12 mouse cellular contexts compared by ENCODE assay signal in genomic region chr6:127434648-127434984, GRCm38 (mm10).
"Had no signal": no experiment of that assay in that cellular context is flagged by ENCODE, and none has a peak within 500 bp of the region (broad histone marks: within the 10 kb centered on the region; RNA-seq: fewer than 3 reads in every experiment).

No protein-coding gene starts in this region.

- DNase-seq: retina, postnatal 1 day; right cerebral cortex, adult 18-20 months; right cerebral cortex, postnatal 14 days; right cerebral cortex, postnatal 25 days; right cerebral cortex, postnatal 4 days; spleen, adult 18-20 months; thymus, adult 18-20 months; thymus, adult 2 months; thymus, postnatal 14 days; thymus, postnatal 25 days; thymus, postnatal 36 days; thymus, postnatal 4 days had no signal
